Mouse (Mus musculus): ENCODE data around the gene Rhog.
A peak's percentile ranks its signal among the peaks of the same experiment; 100 is the strongest.

Gene Rhog

DNA sequence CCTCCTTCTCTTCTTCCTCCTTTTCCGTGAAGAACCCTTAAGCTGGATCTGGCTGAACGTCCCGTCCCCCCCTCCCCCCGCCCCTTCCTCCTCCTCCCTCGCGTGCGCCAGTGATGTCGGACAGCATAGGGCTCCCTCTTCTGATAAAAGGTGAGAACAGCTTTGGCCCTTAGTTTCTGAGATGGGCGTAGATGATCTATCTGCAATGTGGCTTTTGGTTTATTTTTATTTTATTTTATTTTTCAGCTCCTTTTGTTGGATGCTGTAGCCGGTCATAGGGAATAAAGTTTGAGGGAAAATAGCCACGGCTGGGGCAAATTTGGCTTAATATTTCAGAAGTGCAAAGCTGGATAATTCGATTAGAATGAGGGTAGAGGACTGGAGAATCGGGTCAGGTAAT, 33.5 kb downstream of the Rhog start:
- DNase-seq (ENCODE audit: low read depth), result no peak

DNA sequence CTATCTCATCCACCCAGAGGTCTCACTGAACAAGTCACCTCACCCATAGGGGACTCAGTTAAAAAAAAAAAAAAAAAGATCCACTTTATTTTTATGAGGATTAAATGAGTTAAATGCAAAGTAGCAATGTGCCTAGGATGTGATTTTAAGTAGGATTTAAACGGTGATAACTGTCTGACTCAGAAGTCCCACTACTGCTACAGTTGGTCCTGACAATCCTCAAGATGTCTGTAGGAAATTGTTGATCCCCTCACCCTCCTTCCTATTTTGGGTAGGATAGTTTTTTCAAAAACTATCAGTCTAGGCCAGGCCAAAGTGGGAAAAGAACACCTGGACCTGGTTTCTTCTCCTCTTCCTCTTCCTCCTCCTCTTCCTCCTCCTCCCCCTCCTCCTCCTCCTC, 34.0 kb downstream of the Rhog start:
- no peak for DNase-seq (ENCODE audit: low read depth)

DNA sequence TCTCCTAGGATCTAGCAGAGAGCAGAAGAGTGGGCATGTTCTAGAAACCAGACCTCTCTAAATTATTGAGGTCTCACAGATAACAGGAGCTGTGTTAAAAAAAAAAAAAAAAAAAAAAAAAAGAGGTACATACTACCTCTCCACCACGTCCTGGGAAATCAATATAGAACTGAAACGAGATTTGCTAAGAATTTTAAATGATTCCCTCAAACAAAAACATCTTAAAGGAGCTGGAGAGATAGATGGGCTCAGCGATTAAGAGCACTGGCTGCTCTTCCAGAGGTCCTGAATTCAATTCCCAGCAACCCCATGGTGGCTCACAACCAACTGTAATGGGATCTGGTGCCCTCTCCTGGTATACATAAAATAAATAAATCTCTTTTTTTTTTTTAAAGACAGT, 44.8 kb downstream of the Rhog start:
- no peak for DNase-seq (ENCODE audit: low read depth)

DNA sequence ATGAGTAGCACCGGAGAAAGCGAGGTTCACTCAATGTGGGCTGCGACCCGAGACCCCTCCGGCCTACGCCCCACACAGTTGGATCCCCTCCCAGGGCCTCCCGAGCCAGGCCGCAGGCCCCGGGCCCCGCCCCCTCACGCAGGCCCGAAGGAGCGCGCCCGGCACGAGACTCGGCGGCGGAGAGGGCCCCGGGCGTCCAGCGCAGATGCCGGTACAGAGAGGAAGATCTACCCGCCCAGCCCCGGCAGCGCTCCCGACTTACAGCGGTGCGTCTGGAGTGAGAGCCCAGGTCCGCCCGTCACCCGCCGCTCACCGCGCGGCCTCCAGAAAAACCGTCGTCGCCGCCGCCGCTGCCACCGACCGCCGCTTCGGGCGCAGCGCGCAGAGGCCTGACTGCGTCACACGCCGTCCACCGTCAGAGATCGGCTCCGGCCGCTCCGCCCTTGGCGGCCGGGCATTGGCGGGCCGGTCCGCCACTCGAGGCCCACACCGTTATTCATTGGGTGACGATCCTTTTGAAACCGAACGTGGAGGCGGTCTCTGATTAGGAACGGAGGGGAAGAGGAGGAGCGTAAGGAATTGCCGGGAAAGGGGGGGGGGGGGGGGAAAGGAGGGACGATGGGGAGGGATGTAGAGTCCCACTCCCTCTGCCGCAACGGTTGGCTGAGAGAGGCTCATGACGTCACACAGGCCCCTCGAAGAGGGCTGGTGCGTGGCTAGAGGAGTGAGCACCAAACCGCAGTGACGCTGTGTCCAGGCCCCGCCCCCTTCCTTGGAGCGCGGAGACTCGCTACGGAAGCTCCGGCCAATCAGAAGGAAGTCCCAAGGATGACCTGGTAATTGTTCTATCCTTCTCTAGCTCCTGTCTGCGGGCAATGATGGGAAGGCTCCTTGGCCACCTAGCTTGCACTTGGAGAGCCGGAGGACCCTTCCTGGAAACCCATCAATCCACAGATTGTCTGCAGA, 45.8 kb downstream of the Rhog start, which contains the start of the genes Nup98 and Pgap2:
Gene Nup98, minus strand, starts transcription at position 421 of the 966 bp plus-strand sequence.
Gene Pgap2, plus strand, starts transcription at position 453 of the 966 bp plus-strand sequence.
- peak; percentile 99 for DNase-seq (ENCODE audit: low read depth)

DNA sequence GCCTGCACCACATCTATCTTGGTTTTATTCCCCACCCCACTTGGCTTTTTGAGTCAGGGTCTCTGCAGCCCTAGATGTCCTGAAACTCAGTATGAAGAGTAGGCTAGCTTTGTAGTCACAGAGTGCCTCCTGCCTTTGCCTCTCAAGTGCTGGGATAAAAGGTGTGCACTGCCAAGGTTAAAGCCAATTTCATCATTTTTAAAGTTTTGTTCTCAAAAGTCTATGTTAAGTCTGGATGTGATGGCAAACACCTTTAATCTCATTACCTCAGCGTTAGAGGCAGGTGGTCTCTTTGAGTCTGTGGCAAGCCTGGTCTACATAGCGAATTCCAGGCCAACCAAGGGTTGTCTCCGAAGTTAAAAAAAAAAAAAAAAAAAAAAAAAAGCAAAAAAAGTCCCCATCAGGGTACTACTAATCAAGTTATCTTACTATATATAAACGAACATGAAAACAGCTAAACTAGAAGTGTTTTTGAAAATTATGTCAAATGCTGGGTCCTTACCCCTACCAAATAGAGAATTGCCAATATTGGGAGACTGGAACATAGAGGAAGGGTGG, 47.0 kb downstream of the Rhog start:
- no peak for DNase-seq (ENCODE audit: low read depth)

DNA sequence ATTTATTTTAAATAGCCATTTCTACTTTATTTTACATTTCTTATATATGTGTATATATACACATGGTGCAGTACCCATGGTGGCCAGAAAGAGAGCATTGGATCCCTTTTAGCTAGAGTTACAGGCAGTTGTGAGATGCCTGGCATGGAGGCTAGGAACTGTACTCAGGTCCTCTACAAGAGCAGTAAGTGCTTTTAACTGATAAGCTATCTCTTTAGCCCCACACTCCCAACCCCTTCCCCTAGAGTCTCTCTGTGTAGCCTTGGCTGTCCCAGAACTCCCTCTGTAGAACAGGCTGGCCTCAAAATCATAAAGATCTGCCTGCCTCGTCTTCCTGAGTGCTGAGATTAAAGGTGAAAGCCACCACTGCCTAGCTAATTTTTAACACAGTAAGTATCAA, 50.2 kb downstream of the Rhog start:
- peak; percentile 41 for DNase-seq (ENCODE audit: low read depth)

DNA sequence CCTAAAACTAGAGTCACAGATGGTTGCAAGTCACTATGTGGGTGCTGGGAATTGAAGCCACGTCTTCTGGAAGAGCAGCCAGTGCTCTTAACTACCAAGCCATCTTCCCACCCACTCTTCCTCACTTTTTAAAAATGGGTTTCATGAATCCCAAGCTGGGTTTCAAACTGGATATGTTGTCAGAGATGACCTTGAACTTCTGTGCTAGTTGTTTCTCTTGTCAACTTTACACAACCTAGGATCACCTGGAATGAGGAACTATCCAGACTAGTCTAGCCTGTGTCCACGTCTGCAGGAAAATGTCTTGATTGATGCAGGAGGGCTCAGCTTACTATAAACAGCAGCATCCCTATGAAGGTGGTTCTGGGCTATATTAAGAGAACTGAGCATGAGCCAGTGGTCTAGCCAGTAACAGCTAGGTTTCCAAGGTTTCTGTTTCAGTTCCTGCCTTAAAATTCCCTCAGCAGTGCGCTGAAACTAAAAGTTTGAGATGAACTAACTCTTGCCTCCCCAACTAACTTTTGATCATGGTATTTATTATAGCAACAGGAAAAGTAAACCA, 51.5 kb downstream of the Rhog start:
- no peak for DNase-seq (ENCODE audit: low read depth)

DNA sequence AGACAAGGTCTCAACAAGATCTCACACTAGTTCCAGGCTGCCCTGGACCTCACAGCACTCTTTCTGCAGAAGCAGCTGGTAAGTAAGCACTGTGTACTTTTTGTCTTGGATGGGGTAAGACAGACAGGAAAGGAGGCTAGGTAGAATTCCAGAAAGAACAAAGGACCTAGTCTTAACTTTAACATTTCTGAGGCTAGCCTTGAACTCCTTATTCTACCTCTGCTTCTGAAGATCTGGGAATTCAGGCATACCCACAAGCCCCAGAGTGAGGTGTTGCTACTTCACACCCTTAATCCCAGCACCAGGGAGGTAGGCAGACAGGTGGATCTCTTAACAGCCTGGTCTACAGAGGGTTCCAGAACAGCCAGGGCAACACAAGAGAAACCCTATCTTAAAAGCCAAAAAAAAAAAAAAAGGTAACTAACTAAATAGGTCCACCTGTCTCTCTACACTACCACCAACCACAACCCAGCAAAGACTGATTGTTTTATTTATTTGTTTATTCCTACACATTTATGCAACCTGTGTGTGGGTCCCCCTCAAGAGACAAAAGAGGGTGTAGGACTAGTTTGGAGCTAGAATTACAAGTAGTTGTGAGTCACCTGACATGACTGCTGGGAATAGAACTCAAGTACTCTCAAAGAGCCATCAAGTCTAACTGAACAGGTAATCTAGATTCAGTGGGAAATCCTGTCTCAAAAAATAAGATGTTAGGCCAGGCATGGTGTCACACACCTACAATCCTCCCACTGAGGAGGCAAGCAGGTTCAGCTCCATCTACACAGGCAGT, 54.7 kb downstream of the Rhog start:
- DNase-seq (ENCODE audit: low read depth), result no peak

DNA sequence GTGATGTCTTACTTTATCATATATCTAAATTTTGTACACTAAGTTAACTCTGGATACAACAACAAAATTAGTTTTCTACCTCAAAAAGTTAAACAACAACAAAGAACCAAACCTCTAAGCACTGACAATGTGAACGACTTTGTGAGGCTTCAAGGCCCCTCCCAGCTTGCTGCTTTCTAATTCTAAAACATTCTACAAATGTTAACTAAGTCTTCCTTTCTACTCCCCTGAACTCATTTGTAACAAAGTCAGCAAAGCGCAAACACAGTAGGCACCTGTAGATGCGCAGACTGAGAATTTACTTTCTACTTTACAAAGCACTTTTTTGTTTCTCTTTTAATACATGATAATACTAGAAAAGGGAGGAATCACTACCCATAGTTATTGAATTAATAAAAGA, 55.3 kb downstream of the Rhog start:
- no peak for DNase-seq (ENCODE audit: low read depth)

DNA sequence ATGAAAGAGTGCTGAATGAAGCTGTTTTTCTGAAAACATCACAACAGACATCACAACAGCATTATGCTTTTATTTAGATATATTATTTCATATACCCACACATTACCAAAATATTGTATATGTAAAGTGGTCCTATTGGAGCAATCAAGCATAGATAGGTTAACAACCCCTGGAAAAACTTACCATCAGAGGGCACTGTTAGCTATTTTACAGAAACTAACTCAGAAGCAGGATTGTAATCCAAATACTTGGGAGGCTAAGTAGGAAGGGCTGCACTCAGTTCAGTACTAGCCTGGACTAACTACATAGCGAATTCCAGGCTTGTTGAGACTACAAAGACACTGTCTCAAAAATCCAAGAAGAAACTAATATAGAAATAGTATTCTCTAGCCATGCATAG, 63.5 kb downstream of the Rhog start:
- no peak for DNase-seq (ENCODE audit: low read depth)
